Mouse (Mus musculus) large intestine, adult 2 months (tissue): ENCODE measurements around the gene Il22ra1. TPM values are rescaled to one million over a fixed set of nuclear protein-coding genes. Genes with fewer than 3 reads are reported as not detected.

Experiments used
- DNase-seq: peaks from one replicate; pipeline ENCODE4 v3.0.0-alpha.2; 2012; ENCODE audit warnings: low read depth, low spot score
- WGBS: fragments of 180-500 bp; shearing (Covaris S2); methylation state at CpG from one replicate; pipeline ENCODE4 v1.1.7; 2018; 5-methylcytosine and 5-hydroxymethylcytosine counted together
- polyA plus RNA-seq: library from polyadenylated mRNA; depleted of rRNA; stranded (reverse); fragments of >200 nt; gene quantifications from 2 replicates; pipeline ENCODE4 v1.2.3, GENCODE M21; 2012

Gene Il22ra1
- polyA plus RNA-seq, 1 experiment, result 32.7 TPM

- no peak for DNase-seq
- WGBS, result 91% methylated on average over 8 of the region's 8 CpGs
Observed at GRCm38 (mm10) chr4:135765707-135766106, 37.7 kb downstream of the Il22ra1 start.

GRCm38 (mm10) chr4:135766976-135767375 is 39.0 kb downstream of the Il22ra1 start:
- DNase-seq, result no peak
- 53% methylated on average over 3 of the region's 3 CpGs for WGBS

- 61% methylated on average over 14 of the region's 14 CpGs for WGBS
- no peak for DNase-seq
Observed at GRCm38 (mm10) chr4:135768572-135769526, 40.9 kb downstream of the Il22ra1 start.

GRCm38 (mm10) chr4:135770611-135771305 is 42.8 kb downstream of the Il22ra1 start:
- no peak for DNase-seq
- 92% methylated on average over 18 of the region's 18 CpGs for WGBS

- 73% methylated on average over 6 of the region's 6 CpGs for WGBS
- DNase-seq, result no peak
Observed at GRCm38 (mm10) chr4:135771592-135771991, 43.6 kb downstream of the Il22ra1 start.

GRCm38 (mm10) chr4:135772671-135773070 is 44.7 kb downstream of the Il22ra1 start:
- 79% methylated on average over 4 of the region's 4 CpGs for WGBS
- no peak for DNase-seq

GRCm38 (mm10) chr4:135774496-135774895 is 46.5 kb downstream of the Il22ra1 start:
- WGBS, result 70% methylated on average over 8 of the region's 8 CpGs
- no peak for DNase-seq

- 83% methylated on average over 4 of the region's 4 CpGs for WGBS
- DNase-seq, result no peak
Observed at GRCm38 (mm10) chr4:135776850-135777249, 48.9 kb downstream of the Il22ra1 start.

- no peak for DNase-seq
- WGBS, result 86% methylated on average over 9 of the region's 9 CpGs
Observed at GRCm38 (mm10) chr4:135779661-135780060, 51.7 kb downstream of the Il22ra1 start.

- 65% methylated on average over 3 of the region's 3 CpGs for WGBS
- no peak for DNase-seq
Observed at GRCm38 (mm10) chr4:135780255-135780654, 52.3 kb downstream of the Il22ra1 start.

GRCm38 (mm10) chr4:135781304-135781703 is 53.3 kb downstream of the Il22ra1 start:
- no peak for DNase-seq
- WGBS, result 82% methylated on average over 5 of the region's 5 CpGs

- WGBS, result 69% methylated on average over 5 of the region's 5 CpGs
- DNase-seq, result no peak
Observed at GRCm38 (mm10) chr4:135786581-135786980, 58.6 kb downstream of the Il22ra1 start.

GRCm38 (mm10) chr4:135787271-135787670 is 59.3 kb downstream of the Il22ra1 start:
- WGBS, result 87% methylated on average over 6 of the region's 6 CpGs
- no peak for DNase-seq

- no peak for DNase-seq
- 71% methylated on average over 2 of the region's 2 CpGs for WGBS
Observed at GRCm38 (mm10) chr4:135789135-135789534, 61.2 kb downstream of the Il22ra1 start.

GRCm38 (mm10) chr4:135792821-135793220 is 64.8 kb downstream of the Il22ra1 start:
- no peak for DNase-seq
- WGBS, result 84% methylated on average over 5 of the region's 5 CpGs

- DNase-seq, result no peak
- 24% methylated on average over 11 of the region's 11 CpGs for WGBS
Observed at GRCm38 (mm10) chr4:135797931-135798330, 70.0 kb downstream of the Il22ra1 start.

GRCm38 (mm10) chr4:135801543-135801942 is 73.6 kb downstream of the Il22ra1 start:
- WGBS, result 10% methylated on average over 8 of the region's 8 CpGs
- peak; percentile 70 for DNase-seq
